Mouse (Mus musculus) lung, postnatal 25 days (tissue): ENCODE measurements at regions not wholly inside any gene's neighbourhood (a gene's known extent, or its start where the extent isn't known, plus 50 kb on each side); places are given as distances from the start of the nearest gene placed in this dataset.

Source experiments
- DNase-seq: peaks from one replicate; pipeline ENCODE4 v3.0.0; 2022; ENCODE audit warnings: low spot score

DNA sequence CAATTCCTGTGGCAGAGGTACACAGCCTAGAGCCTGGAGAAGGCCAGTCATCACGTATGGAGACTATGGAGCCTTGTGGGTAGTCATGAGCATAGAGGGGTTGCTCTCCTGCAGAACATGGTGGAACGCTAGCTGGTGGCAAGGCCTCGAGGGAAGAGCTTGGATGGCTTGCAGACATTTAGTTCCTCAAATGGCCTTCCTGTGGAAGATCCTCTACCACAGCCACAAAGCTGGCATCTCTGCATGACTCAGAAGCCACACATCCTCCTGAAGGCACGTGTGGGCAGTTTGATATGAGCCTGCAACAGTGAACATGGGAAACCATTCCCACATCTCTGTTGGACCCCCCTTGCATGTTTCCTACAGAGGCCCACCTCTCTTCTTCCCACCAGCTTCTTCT, 547.9 kb upstream of the Lrrc6 start:
- DNase-seq: no peak

DNA sequence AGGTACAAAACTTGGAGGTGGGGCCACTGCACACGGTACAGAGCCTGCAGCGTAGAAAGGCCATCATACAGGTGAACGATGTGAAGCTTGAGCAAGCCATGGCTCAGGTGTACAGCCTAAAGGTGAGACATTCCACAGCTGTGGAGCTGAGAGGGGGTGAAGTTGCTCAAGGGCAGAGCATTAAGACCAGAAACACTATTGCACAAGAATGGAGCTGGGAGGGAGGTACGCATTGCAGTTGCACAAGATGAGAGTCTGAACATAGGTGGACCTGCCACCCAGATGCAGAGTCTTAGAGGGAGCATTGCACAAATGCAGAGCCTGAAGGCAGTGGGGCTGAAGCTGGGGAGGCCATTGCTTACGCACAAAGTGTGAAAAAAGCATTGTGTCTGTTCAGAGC, 547.4 kb upstream of the Lrrc6 start:
- DNase-seq: peak; percentile 42

DNA sequence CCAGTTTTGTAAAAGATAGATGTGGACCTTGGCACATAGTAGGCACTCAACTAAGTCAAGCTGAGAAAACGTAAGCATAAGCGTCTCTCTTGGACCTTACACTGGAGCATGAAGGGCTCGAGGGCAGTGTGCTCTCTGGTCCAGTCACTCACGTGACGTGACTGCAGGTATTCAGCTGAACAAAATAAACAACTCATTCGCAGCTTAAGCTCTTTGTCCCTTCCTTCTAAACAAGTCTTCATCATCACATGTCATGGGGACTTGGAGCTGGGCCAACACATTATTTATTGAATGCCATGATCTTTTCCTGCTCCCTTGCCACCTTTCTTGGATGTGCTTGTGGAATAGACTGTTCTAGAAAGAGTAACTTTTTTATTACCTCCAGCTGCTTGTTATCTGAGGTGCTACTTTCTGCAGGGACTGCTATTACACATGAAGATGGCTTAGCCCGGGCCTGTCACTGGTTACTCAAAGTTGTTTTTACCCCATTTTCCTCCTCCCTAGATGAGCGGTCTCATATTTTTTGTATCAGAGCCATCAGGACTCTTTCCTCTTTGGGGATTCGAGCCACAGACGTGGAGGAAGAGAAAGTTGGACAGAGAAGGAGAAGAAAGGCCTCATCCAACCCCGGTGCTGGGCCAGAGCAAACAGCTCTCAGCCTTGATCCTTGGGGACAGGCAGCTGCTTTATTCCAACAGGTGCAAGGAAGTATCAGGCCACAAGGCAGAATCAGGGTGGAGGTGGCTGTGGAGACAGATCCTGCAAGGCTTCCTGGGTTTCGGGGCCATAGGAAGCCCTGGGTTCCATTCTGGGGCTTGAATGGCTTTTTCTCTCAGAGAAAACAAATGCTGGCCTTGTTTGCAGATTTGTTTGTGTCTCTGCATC, 545.5 kb upstream of the Lrrc6 start:
- DNase-seq: no peak

DNA sequence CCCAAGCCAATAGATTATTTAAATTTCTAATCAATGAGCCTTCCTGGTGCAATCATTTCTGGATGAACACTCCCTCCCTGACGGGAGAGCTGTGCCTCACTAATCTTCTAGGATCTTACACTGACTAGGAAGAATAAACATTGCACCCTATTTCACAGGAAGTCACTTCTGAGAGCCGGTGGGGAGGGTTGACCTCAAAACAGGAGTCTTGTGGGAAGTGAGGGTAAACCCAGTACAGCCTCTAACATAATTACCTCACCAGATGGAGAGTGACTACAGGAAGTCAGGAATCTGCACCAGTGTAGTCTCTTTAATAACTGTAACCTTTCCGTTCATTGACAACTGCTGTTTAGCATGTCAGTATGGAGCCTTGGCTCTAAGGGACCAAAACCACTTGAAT, 544.6 kb upstream of the Lrrc6 start:
- no peak for DNase-seq

DNA sequence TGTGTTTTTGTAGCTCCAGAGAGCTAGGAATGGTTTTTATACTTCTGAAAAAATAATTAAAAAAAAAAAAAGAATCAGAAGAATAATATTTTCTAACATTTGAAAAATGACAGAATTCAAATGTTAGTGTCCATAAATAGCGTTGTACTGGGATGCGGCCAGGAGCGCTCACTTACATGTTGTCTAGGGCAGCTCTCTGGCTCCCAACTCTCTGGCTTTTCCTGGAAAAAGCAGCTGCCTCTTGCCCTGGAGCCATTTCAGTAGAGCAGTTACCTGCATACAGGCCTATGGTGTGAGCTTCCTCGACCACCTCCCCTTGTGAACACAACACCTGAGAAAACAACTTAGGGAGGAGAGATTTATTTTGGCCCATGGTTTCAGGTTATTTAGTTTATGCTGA, 544.1 kb upstream of the Lrrc6 start:
- DNase-seq: no peak

DNA sequence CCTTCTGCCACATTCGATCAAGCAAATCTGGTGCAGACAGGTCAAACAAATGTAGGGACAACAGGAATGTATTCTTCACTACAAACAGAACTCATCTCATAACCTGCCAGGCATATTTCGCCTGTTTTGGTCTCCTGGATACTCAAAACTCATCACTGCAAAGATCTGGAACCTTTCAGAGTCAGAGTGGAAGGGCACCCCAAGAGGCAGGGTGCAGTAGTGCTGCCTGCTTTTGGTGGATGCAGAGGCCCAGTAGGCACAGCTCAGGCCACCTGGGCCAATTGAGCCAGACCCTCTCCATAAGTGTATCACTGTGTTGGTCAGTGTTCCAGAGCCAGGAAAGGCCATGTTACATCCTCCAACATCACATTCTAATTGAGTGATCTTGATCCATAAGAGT, 541.4 kb upstream of the Lrrc6 start:
- no peak for DNase-seq

DNA sequence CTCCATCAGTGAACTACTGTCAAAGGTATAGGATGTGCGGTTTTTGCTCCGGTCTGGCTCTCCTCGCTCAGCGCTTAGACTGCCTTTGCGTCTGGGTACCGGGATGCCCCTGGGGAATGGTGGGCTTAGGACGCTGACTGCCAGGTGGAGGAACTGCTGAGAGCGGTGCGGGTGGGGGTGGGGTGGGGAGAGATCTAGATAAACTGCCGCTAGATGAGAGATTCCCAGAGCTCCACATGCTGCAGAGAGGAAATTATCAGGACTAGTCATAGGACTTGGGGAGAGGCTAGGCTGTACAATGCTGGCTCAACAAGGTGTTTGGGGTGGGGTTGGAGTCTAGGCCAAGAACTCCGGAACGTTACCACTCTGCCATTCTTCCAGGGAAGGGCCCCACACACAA, 539.5 kb upstream of the Lrrc6 start:
- no peak for DNase-seq

DNA sequence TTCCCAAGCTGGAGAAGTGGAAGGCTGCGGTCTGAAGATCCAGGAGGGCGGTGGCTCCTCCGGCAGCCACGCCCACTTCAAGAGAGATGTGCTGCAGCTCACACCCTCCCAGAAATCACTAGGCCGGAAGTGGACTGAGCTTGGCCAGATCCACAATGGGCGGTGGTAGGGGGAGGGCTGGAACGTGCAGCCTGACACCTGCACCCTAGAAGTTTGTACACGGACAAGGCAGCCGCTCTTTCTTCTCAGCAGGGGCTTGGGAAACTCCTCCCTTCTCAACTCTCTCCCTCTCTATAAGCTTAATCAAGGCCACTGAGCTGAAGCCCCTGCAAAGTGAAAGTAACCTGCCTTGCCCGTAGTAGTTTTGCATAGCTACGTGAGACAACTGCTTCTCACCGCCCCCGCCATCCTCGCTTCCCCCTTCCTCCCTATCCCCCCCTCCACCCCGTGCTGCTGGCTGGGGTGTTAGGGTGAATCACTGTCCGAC, 538.8 kb upstream of the Lrrc6 start:
- peak; percentile 80 for DNase-seq

DNA sequence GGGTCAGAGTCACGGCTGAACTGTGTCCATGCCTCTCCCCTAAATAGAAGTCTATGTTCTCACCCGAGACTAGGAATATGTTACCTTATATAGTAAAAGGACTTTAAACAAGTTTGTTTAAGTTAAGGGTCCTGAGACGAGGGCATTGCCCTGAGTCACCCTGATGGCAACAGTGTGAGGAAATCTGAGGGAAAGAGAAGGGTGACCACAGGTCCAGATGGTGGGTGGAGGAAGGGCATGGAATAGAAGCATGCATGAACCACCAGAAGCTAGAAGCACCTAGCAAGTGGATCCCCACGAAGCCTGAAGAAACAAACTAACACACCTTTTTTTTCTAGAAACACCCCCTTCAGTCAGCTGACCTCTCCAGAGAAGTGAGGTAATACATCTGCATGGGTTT, 536.9 kb upstream of the Lrrc6 start:
- no peak for DNase-seq

DNA sequence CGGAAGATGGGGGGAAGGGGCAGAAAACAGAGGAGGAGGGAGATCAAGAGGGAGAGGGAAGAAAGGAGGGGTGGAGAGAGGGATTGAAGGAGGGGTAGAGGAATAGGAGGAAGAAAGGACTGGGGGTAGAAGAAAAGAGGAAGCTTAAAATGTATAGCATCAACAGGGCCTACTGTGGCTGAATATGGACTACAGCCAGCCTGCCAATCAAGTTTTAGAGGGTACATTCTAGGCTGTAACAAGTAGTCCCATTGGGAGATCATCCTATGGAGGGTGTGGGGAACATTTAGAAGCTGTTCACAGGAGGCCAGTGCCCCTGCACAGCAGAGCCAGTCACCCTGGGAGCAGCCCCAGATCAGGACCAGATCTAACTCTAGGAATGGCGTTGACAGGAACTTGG, 535.6 kb upstream of the Lrrc6 start:
- DNase-seq: no peak

DNA sequence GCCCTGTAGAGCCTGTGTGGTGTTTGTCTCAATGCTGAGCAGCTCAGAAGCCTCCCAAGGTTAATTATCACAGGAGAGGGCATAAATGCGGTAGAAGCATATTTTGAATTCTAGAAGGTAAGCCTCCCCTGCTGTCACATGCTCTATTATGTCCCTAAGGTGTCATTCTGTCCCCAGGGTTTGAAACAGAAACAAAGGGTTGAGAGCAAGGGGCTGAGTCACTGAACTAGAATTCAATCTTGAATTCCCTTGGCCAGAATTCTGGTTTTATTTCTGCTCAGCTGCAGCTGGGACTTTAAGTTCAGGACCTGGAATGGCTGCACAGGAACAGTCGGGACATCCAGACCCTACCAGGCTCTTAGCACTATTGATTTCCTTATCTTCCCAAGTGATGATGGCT, 533.2 kb upstream of the Lrrc6 start:
- no peak for DNase-seq

DNA sequence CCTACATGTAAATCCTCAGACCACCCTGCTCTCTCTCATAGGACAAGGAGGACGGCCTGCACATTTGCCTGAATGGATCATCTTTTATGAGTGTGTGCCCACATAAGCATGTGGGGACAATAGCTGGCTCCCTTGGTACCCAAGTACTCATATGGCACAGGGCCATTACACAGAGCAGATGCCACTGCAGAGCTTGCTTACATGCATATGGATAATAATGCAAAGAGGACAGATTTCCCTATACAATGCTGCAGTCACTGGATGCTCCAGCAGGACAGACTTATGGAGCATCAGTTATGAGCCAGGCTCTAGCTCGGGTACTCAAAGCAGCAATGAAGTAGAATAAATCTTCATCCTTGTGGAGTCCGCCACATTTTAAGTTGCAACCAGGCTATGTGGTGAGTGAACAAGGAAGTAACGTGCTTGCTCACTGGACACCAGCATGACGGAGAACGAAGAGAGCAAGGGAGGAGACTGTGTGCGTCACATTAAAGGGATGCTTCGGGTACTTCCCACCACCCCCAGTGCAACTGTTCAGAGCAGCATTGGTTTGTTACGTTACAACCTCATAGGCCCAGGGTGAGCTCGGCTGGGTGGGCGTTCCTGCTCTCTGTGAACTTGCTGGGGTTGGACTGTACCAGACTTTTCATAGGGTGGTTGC, 531.3 kb upstream of the Lrrc6 start:
- no peak for DNase-seq

DNA sequence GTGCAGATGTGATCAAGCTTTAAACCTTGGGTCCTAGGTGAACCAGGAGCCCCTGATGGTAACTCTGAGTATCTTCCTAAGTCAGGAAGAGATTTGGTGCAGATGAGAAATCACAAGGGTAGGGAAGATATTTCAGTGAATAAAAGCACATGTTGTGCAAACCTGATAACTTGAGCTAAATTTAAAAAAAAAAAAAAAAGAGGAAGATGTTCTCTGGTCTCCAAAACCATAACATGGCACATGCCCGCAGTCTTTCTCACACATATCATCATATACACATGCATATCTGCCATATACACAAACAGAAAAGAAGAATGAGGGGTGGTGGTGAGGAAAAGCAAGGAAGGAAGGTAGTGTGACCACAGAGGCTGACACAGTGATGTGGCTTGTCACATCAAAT, 530.3 kb upstream of the Lrrc6 start:
- DNase-seq: no peak

DNA sequence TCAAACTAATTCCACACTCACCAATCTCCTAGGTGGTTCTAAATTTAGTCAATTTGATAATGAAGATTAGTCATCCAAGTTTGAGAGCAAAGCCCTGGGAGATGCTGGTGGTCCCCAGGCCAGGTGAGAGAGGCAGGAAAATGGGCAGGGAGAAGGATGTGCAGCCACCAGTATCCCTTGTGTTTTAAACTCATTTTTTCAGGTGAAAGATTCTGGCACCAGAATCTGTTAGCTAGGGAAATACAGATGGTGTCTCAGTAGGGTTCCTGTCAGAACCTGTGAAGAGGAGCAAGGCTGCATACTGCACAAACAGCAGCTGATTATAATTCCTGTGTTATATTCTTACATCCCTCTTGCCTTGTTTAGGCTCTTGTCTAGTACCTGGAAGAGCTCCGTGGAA, 527.5 kb upstream of the Lrrc6 start:
- DNase-seq: no peak

DNA sequence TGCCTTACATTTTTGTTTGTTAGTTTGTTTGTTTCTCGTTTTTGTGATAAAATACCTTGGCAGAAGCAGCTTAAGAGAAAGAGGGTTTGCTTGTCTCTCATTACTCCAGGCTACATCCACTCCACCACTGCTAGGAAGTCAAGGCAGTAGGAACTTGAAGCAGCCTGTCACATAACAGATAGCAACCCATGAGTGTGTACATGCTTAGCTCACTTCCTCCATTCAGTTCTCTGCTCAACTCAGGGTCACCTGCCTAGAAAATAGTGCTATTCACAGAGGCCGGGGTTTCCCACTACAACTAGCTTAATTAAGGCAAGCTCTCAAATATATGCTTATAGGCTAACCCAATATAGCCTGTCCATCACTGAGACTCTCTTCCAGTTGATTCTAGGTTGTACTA, 527.0 kb upstream of the Lrrc6 start:
- no peak for DNase-seq

DNA sequence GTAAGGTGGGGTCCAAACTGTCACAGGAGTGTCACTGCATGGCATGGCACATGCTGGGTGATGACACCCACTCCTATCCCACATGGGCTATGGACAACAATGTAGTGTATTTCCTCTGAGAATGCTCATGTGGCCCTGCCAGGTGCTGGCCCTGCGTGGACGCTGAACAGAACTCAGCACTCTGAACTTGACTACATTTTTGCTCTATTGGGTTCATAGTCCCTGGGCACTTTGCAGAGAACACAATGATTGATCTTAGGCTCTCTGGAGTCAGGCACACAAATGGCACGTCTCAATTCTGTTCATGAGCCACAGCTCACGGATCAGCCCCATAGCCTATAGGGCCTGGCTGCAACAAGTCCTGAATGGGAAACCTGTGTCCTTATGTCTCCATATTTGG, 525.0 kb upstream of the Lrrc6 start:
- no peak for DNase-seq

DNA sequence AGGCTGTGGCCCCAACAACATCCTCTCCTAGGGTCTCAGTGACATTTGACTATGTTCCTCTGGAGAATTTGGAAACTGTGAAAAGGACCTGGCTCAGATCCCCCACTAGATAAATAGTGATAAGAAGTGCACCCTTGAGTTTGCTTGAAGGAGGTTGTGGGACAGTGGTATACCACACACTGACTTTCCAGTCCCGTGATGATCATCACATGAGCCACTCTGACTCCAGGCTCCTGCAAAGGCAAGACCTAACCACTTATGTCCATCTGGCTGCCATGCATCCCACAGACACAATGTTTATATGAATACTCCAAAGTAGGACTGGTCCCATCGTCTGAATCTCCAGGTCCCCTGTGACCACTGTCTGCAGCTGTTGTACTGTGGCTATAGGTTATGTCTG, 523.7 kb upstream of the Lrrc6 start:
- DNase-seq: no peak

DNA sequence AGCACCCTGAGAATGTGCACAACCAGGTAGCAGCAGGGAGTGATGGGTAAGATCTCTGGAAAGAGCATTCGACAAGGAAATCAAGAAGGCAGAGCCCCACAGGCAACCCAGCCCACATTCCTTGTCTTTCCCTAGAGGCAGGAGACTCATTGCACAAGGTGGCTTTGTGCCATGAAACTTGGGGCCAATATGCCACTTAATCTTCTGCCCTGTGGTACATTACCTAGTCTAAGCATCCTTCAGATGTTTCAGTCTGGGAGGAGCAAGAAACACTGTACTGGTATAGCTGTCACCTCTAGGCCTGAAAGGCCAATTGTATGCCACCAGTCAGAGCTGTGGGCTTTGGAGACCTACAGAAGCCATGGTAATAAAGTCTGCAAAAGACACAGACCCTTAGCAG, 522.4 kb upstream of the Lrrc6 start:
- no peak for DNase-seq

DNA sequence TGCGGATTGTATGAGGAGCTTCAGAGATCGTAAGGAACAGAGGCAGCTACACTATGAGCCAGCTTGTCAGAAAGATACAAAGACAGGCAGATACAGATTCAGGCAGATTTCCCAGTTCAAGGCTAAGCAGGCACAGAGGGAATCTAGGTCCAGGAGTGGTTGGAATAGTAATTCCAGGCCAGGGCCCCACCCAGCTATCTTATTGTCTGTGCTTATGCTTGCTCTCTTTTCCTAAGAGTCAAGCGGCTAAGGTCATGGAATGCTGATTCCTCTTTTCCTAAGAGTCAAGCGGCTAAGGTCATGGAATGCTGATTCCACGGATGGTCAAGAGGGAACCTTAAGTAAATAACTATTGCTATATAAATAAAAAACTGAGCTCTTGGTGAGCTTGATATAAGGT, 520.7 kb upstream of the Lrrc6 start:
- DNase-seq: no peak

DNA sequence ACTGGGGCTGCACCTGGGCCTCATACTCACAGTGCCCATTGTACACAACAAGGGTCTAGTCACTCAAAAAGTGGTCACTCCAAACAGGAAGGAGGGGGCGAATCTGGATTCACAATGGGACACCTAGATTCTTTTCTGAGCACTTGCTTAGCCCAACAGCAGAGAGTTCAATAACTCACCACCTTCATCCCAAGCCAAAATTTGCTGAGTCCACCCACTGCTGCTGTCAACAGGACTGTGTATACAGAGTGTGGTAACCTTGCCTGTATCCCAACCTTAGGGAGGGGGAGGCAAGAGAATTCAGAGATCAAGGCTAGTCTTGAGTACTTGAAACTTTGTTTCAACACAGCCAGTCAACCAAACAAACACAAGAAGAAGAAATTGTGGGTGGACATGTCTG, 519.2 kb upstream of the Lrrc6 start:
- no peak for DNase-seq

DNA sequence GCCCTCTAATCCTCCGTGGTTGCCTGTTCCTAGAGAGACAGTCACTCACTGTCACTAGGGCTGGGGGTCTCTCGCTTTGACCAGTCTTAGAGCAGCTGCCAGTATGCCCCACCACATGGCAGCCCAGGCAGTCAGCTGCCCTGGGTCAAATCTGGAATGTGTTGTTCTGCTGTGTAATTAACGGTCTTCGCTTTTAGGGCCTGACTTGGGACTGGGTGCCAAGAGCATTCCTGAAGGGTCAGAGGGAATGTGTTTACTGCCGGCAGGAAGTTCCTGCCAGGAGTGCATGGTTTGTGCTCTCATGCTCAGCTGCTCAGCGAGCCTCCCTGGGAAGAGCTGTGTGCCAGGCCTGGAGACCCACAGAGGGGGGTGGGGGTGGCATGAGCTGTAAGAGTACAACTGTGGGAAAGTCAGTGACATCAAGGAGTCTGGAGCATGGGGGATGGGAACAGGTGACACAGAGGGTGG, 518.5 kb upstream of the Lrrc6 start:
- peak; percentile 50 for DNase-seq
